Mouse (Mus musculus) heart, postnatal 0 days (tissue): ENCODE measurements around the gene Gal3st2b. TPM values are rescaled to one million over a fixed set of nuclear protein-coding genes. Genes with fewer than 3 reads are reported as not detected.
"Not testable (repeated sequence)": the region's sequence is repeated elsewhere in the genome, so short reads cannot be mapped to it uniquely, and the experiment has no call there.

Source experiments
- ATAC-seq: fragments of 200-750 bp; cut with Nextera tagmentation; 2 replicates; pipeline ENCODE4 v1.8.0; 2017; ENCODE audit warnings: low read depth, moderate number of reproducible peaks, moderate library complexity; ENCODE audit not compliant: insufficient read depth
- DNase-seq: peaks from one replicate; pipeline ENCODE4 v3.0.0-alpha.2; 2016; ENCODE audit warnings: low spot score
- H3K27ac ChIP-seq: fragments of 300-500 bp; sonication (generic); 2 replicates; pipeline ENCODE4 v1.5.1; 2014; ENCODE audit warnings: low read depth, mild to moderate bottlenecking
- H3K27me3 ChIP-seq: fragments of 300-500 bp; sonication (generic); 2 replicates; pipeline ENCODE4 v1.6.1; 2014; ENCODE audit warnings: low read length, mixed read lengths; ENCODE audit not compliant: control insufficient read depth, insufficient read depth
- H3K36me3 ChIP-seq: fragments of 300-500 bp; sonication (generic); replicated peaks from 2 replicates; pipeline ENCODE4 v1.6.1; 2014; ENCODE audit warnings: low read length, mixed read lengths; ENCODE audit not compliant: control insufficient read depth, insufficient read depth
- H3K4me1 ChIP-seq: fragments of 300-500 bp; sonication (generic); 2 replicates; pipeline ENCODE4 v1.6.1; 2014; ENCODE audit warnings: antibody characterized with exemption; ENCODE audit not compliant: control insufficient read depth, insufficient read depth
- H3K4me2 ChIP-seq: fragments of 300-500 bp; sonication (generic); 2 replicates; pipeline ENCODE4 v1.6.1; 2014; ENCODE audit warnings: low read depth, mild to moderate bottlenecking, low read length, moderate library complexity
- H3K4me3 ChIP-seq: fragments of 300-500 bp; sonication (generic); 2 replicates; pipeline ENCODE4 v1.5.1; 2014; ENCODE audit warnings: low read depth, low read length
- H3K9ac ChIP-seq: fragments of 300-500 bp; sonication (generic); replicated peaks from 2 replicates; pipeline ENCODE4 v1.6.1; 2014; ENCODE audit warnings: low read depth, low read length, mixed read lengths
- H3K9me3 ChIP-seq: fragments of 300-500 bp; sonication (generic); replicated peaks from 2 replicates; pipeline ENCODE4 v1.6.1; 2016; ENCODE audit warnings: low read length; ENCODE audit not compliant: control insufficient read depth
- CTCF ChIP-seq: IDR thresholded peaks from 2 replicates; pipeline ENCODE4 v1.5.1; 2016; ENCODE audit warnings: antibody characterized with exemption, control low read depth, low read depth
- EP300 ChIP-seq: IDR thresholded peaks from 2 replicates; pipeline ENCODE4 v1.6.1; 2016; ENCODE audit warnings: antibody characterized with exemption, low read depth
- WGBS: fragments of 180-500 bp; shearing (Covaris S2); extraction: QIAGEN DNeasy Blood & Tissue Kit; methylation state at CpG from one replicate; pipeline ENCODE4 v1.1.7; 2014; 5-methylcytosine and 5-hydroxymethylcytosine counted together
- polyA plus RNA-seq: library from polyadenylated mRNA; unstranded; fragments of >200 nt; fragmentation: Nextera tagmentation; extraction: Ambion mirVana; gene quantifications from 2 replicates; pipeline ENCODE4 v1.2.1, GENCODE M21; 2015
- total RNA-seq: library from RNA; depleted of rRNA; stranded (reverse); fragments of >200 nt; gene quantifications from 2 replicates; pipeline ENCODE4 v1.2.3, GENCODE M21; 2014; ENCODE audit warnings: low replicate concordance; rRNA removed

The Gal3st2b gene
- total and polyA plus RNA-seq, 2 experiments from 2014 or later: 0.12 TPM; not detected in 1

DNA sequence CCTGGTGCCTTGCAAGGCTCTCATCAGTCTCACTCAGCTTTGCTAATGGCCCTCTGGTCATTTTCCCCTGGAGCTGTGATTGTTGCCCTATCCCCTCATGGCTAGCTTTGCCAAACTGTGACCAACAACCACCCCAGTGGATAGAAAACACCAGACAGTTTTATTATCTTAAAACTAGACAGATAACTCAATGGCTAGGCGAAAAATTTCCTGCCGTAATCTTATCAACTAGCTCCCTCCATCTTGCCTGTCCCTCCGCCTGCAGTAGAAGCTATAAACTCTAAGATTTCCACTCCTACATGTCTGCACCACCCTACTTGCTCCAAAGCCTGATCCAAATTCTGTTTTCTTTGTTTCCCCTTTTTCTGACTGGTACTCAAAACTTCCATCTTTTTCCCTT, 68.1 kb downstream of the Gal3st2b start:
- H3K9me3 ChIP-seq: no peaks in the 10 kb centered on the region
- DNase-seq (no peak), ATAC-seq (no peak)
- no peak overlapping the region for H3K4me3 ChIP-seq
- no peak overlapping the region for H3K4me2 ChIP-seq
- no peaks in the 10 kb centered on the region for H3K27me3 ChIP-seq
- H3K36me3 ChIP-seq: no peaks in the 10 kb centered on the region
- H3K27ac ChIP-seq: no peak overlapping the region
- 43% methylated on average over 3 of the region's 3 CpGs for WGBS
- no peak overlapping the region for H3K9ac ChIP-seq
- no peak for TF ChIP-seq EP300
- no peak for TF ChIP-seq CTCF
- no peaks in the 10 kb centered on the region for H3K4me1 ChIP-seq

DNA sequence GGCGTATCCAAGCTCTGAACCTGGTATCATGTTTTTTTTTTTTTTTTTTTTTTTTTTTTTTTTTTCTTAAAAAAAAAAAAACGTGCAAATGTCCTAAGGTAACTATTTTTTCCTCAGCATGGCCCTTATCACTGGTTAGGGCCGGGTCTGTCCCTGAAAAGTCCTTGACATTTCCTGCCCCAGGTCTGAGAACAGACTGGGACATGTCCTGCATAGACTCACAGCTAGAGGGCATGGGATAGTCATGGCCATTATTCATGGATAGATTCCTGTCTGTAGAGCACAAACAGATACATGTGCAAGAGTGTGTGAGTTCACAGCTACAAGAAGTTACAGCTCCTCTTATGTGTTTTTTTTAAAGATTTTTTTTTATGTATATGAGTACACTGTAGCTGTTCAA, 70.7 kb downstream of the Gal3st2b start:
- Histone ChIP-seq H3K9ac (no peak overlapping the region), H3K4me1 (no peaks in the 10 kb centered on the region), H3K27ac (no peak overlapping the region), H3K4me2 (no peak overlapping the region), H3K4me3 (no peak overlapping the region), H3K9me3 (no peaks in the 10 kb centered on the region), H3K36me3 (no peaks in the 10 kb centered on the region), H3K27me3 (no peaks in the 10 kb centered on the region)
- DNase-seq (no peak), ATAC-seq (no peak)
- peak; percentile 39 for TF ChIP-seq CTCF
- TF ChIP-seq EP300: no peak
- WGBS: 45% methylated on average over 3 of the region's 3 CpGs

DNA sequence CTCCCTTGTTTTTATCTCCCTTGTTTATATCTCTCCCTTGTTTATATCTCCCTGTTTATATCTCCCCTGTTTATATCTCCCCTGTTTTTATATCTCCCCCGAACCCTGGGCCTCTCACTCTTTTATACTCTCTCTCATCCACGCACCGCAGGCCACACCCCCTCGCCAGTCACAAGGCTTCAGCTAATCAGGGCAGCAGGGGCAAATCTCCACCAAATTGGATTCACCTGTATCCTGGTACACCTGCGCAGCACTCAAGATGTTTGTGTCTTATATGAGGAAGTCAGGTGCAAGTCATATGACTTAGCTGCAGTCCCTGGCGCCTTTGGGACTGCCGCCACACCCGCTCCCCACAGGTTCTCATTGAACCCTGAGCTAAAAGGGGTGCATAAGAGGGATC, 72.1 kb downstream of the Gal3st2b start, which contains the start of gene Gal3st2c:
Gene Gal3st2c (plus strand): TSS at position 301 of the 400 bp plus-strand sequence.
- not testable (repeated sequence) for H3K27me3 ChIP-seq, H3K4me1 ChIP-seq, H3K9ac ChIP-seq, ATAC-seq, DNase-seq, H3K4me3 ChIP-seq, H3K36me3 ChIP-seq, H3K27ac ChIP-seq, H3K9me3 ChIP-seq, H3K4me2 ChIP-seq
- WGBS: 84% methylated on average over 7 of the region's 8 CpGs

DNA sequence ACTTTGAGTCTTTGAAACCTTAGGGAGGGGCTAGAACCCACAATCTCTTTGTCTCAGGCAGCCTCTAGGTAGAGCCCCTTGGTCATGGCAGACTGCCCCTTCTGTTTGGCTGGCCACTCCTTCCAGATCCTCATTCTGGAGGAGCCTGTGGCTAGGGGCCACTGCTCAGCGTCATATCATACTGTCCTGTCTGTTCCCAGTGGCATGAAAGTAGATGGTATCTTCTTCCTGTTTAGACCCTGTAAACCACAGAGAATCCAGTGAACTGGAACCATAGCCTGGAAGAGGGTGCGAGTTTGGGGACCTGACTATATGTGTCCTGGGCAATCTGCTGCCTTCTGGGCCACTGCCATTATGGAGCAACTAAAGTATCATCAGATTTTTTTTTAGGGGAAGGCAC, 73.0 kb downstream of the Gal3st2b start:
- DNase-seq, ATAC-seq: not testable (repeated sequence)
- 64% methylated on average over 2 of the region's 2 CpGs for WGBS

DNA sequence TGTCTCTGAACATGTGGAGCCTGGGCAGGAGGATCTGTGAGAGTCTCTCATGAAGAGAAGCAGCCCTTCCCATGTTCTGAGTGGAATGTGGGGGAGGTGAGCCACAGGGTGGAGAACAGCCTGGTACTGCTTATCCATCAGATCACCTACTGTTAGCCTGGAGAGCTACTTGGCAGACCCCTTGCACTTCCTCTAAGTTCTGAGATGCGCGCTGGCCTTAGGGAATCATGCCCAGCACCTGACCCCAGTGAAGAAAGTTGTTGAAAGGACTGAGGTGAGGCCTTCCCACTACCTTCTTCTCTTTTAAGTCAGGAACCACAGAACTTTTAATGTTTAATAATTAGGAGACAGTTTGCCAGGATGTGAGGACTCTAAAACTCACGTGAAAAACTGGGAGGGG, 73.4 kb downstream of the Gal3st2b start:
- not testable (repeated sequence) for ATAC-seq, H3K9me3 ChIP-seq, H3K4me3 ChIP-seq, H3K27ac ChIP-seq, H3K9ac ChIP-seq, H3K36me3 ChIP-seq, H3K4me1 ChIP-seq, H3K27me3 ChIP-seq, DNase-seq, H3K4me2 ChIP-seq
- WGBS: 67% methylated on average over 3 of the region's 3 CpGs

More for the DNA sequence above, 73.0 kb downstream of the Gal3st2b start:
- not testable (repeated sequence) for H3K36me3 ChIP-seq, H3K4me1 ChIP-seq, H3K9ac ChIP-seq, H3K27ac ChIP-seq, H3K9me3 ChIP-seq, H3K4me3 ChIP-seq, H3K27me3 ChIP-seq, H3K4me2 ChIP-seq

Other genes with a start within 250 kb of the Gal3st2b start
- gene Bok, start 232.7 kb upstream of the Gal3st2b start, total RNA-seq: 50.8 and 61.5 TPM in 2 replicates
- 25.6 and 27.6 TPM in 2 replicates for gene Bok, start 232.7 kb upstream of the Gal3st2b start, polyA plus RNA-seq
- 22.3 and 47.8 TPM in 2 replicates for gene Atg4b, start 166.8 kb upstream of the Gal3st2b start, total RNA-seq
- 50.3 and 61.1 TPM in 2 replicates for gene Atg4b, start 166.8 kb upstream of the Gal3st2b start, polyA plus RNA-seq
- gene Thap4, start 163.4 kb upstream of the Gal3st2b start, total RNA-seq: 57.2 and 81.4 TPM in 2 replicates
- 53.9 and 56.7 TPM in 2 replicates for gene Thap4, start 163.4 kb upstream of the Gal3st2b start, polyA plus RNA-seq
- 45.6 and 58.7 TPM in 2 replicates for gene Dtymk, start 116.4 kb upstream of the Gal3st2b start, total RNA-seq
- 86.7 and 94.8 TPM in 2 replicates for gene Dtymk, start 116.4 kb upstream of the Gal3st2b start, polyA plus RNA-seq
- 5.1 and 9.9 TPM in 2 replicates for gene Ing5, start 114.3 kb upstream of the Gal3st2b start, total RNA-seq
- 5.8 and 6.4 TPM in 2 replicates for gene Ing5, start 114.3 kb upstream of the Gal3st2b start, polyA plus RNA-seq
- gene D2hgdh, start 93.4 kb upstream of the Gal3st2b start, total RNA-seq: 23.8 and 32.0 TPM in 2 replicates
- 13.9 and 15.4 TPM in 2 replicates for gene D2hgdh, start 93.4 kb upstream of the Gal3st2b start, polyA plus RNA-seq
- gene Gal3st2, start 57.0 kb upstream of the Gal3st2b start, total RNA-seq: not detected in 2 replicates
- 0.07 TPM in 1 of 2 replicates, not detected in the other for gene Gal3st2, start 57.0 kb upstream of the Gal3st2b start, polyA plus RNA-seq
- 0.43 and 0.99 TPM in 2 replicates for gene Gal3st2c, start 72.2 kb downstream of the Gal3st2b start, total RNA-seq
- gene Gal3st2c, start 72.2 kb downstream of the Gal3st2b start, polyA plus RNA-seq: 0.14 and 0.19 TPM in 2 replicates
- not detected in 2 replicates for gene Neu4, start 102.1 kb downstream of the Gal3st2b start, total RNA-seq
- gene Neu4, start 102.1 kb downstream of the Gal3st2b start, polyA plus RNA-seq: not detected in 2 replicates
- gene Pdcd1, start 134.2 kb downstream of the Gal3st2b start, total RNA-seq: not detected in 2 replicates
- 0.05 and 0.10 TPM in 2 replicates for gene Pdcd1, start 134.2 kb downstream of the Gal3st2b start, polyA plus RNA-seq